Mouse (Mus musculus) ovary, postnatal 10 days (tissue): ENCODE data around the gene Gap43.
"Not testable (repeated sequence)": the region's sequence is repeated elsewhere in the genome, so short reads cannot be mapped to it uniquely, and the experiment has no call there.

ENCODE experiments used
- DNase-seq: peaks from one replicate; pipeline ENCODE4 v3.0.0; 2022; ENCODE audit warnings: low spot score

Gene Gap43

GRCm38 (mm10) chr16:42340021-42340768 lies at the start of gene Gap43:
Gene Gap43, minus strand, starts transcription at chr16:42340651.
- no peak for DNase-seq

- DNase-seq = no peak
These were observed 40.9 kb upstream of the Gap43 start for GRCm38 (mm10) chr16:42381328-42381838.

- DNase-seq = no peak
These were observed 40.2 kb upstream of the Gap43 start for GRCm38 (mm10) chr16:42380641-42381040.

- DNase-seq = no peak
These were observed 29.7 kb upstream of the Gap43 start for GRCm38 (mm10) chr16:42370148-42370547.

- no peak for DNase-seq
These were observed 28.9 kb upstream of the Gap43 start for GRCm38 (mm10) chr16:42369346-42369745.

- DNase-seq = no peak
These were observed 19.6 kb upstream of the Gap43 start for GRCm38 (mm10) chr16:42360061-42360460.

- no peak for DNase-seq
These were observed 17.6 kb upstream of the Gap43 start for GRCm38 (mm10) chr16:42358058-42358457.

GRCm38 (mm10) chr16:42350076-42350475 lies 9.6 kb upstream of the Gap43 start:
- no peak for DNase-seq

GRCm38 (mm10) chr16:42340865-42341264 lies 414 bp upstream of the Gap43 start:
- DNase-seq = not testable (repeated sequence)

- DNase-seq = no peak
These were observed 939 bp downstream of the Gap43 start for GRCm38 (mm10) chr16:42339512-42339911.

- DNase-seq = no peak
These were observed 1.5 kb downstream of the Gap43 start for GRCm38 (mm10) chr16:42338987-42339386.

GRCm38 (mm10) chr16:42338342-42338741 lies 2.1 kb downstream of the Gap43 start:
- DNase-seq = no peak

- no peak for DNase-seq
These were observed 2.8 kb downstream of the Gap43 start for GRCm38 (mm10) chr16:42337663-42338062.

GRCm38 (mm10) chr16:42336610-42337009 lies 3.8 kb downstream of the Gap43 start:
- no peak for DNase-seq

- DNase-seq = no peak
These were observed 8.1 kb downstream of the Gap43 start for GRCm38 (mm10) chr16:42332321-42332720.

GRCm38 (mm10) chr16:42326191-42326590 lies 14.3 kb downstream of the Gap43 start:
- DNase-seq = no peak

- no peak for DNase-seq
These were observed 14.9 kb downstream of the Gap43 start for GRCm38 (mm10) chr16:42325536-42325935.

GRCm38 (mm10) chr16:42319831-42320230 lies 20.6 kb downstream of the Gap43 start:
- no peak for DNase-seq

GRCm38 (mm10) chr16:42319365-42319764 lies 21.1 kb downstream of the Gap43 start:
- no peak for DNase-seq

- DNase-seq = no peak
These were observed 28.3 kb downstream of the Gap43 start for GRCm38 (mm10) chr16:42312125-42312524.

GRCm38 (mm10) chr16:42308761-42309160 lies 31.7 kb downstream of the Gap43 start:
- no peak for DNase-seq

GRCm38 (mm10) chr16:42305934-42306701 lies 34.3 kb downstream of the Gap43 start:
- DNase-seq = no peak

- no peak for DNase-seq
These were observed 37.0 kb downstream of the Gap43 start for GRCm38 (mm10) chr16:42303461-42303860.
